Mouse (Mus musculus) heart, postnatal 4 days (tissue): ENCODE results near the gene Eif4a1. TPM values are rescaled to one million over a fixed set of nuclear protein-coding genes. Genes with fewer than 3 reads are reported as not detected.
"Not testable (repeated sequence)": the region's sequence is repeated elsewhere in the genome, so short reads cannot be mapped to it uniquely, and the experiment has no call there.

Experiments
- DNase-seq: peaks from one replicate; pipeline ENCODE4 v3.0.0; 2021
- microRNA-seq, 2 experiments: library from miRNA; unstranded; fragments of <30 nt; microRNA quantifications; one replicate each; pipeline ENCODE4 v1.2.0; 2021 to 2022
- total RNA-seq, 2 experiments: library from RNA; stranded (reverse); gene quantifications; 2 replicates each; pipeline ENCODE4 v1.2.3; 2021

Gene Eif4a1
- total RNA-seq, 2 experiments from 2014 or later = 535 to 537 TPM

DNA sequence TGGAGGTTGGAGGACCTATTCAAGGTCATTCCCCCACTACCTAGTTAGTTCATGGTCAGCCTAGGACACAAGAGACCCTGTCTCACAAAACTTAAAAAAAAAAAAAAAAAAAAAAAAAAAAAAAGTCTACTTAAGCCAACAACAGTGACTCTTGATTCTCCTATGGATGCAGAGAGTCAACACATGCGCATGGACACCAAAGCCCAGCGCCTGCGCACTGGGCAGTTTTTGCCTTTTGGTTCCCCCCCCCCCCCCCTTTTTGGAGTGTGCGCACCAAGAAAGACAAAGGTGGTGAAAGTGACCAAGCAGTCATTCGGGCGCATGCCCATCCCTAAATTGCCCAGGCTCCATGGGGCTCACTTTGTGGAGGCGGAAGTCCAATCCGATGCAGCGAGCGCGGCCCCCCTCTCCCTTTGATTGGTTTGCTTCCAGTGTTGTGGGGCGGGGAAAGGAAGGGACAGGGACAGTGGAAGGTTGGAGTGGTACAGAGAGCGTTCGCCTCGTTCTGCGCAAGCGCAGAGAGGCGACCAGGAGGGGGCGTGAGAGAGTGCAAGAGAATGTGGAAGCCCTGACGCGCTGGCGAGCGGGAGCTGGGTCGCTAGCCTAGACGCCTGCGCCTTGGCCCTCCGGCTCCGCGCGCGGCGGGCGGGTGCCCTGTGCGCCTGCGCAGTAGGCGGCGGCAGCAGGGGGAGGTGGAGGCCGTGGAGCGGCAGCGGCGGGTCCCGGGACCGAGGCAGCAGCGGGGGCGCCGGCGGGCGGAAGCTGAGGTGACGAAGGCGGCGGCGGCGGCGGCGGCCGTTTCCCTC is 39.7 kb downstream of the Eif4a1 start, which contains the start of gene Fxr2:
TSS of gene Fxr2 (plus strand) at position 707 of the 806 bp plus-strand sequence.
- DNase-seq = peak; percentile 100

GRCm38 (mm10) chr11:69629802-69630201 is 42.4 kb downstream of the Eif4a1 start:
- DNase-seq = no peak

DNA sequence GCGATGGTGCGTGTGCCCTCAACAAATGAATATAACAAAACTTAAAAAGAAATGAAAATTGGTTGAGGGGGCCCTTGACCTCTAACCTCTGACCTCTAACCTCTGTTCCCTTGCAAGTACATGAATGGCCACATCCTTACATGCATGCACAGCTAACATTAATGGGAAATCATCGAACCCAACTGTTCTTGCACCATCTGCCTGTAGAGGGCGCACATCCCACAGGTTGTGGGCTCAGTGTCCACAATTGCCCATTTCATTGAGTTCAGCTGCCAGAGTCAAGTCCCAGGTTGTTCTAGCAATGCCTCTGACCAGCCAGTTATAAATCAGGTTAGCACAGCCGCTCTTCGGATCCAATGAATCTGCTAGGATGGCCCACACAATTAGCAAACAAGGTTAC is 43.9 kb downstream of the Eif4a1 start:
- DNase-seq = peak; percentile 78

DNA sequence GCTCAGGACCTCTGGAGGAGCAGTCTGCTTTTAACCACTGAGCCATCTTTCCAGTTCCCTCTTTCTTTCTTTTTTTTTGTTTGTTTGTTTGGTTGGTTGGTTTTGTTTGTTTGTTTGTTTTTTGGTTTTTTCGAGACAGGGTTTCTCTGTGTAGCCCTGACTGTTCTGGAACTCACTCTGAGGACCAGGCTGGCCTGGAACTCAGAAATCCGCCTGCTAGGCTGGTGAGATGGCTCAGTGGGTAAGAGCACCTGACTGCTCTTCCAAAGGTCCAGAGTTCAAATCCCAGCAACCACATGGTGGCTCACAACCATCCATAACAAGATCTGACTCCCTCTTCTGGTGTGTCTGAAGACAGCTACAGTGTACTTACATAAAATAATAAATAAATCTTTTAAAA is 47.9 kb downstream of the Eif4a1 start:
- DNase-seq = not testable (repeated sequence)

- DNase-seq = no peak
Measured at GRCm38 (mm10) chr11:69623006-69623405, 49.2 kb downstream of the Eif4a1 start.

DNA sequence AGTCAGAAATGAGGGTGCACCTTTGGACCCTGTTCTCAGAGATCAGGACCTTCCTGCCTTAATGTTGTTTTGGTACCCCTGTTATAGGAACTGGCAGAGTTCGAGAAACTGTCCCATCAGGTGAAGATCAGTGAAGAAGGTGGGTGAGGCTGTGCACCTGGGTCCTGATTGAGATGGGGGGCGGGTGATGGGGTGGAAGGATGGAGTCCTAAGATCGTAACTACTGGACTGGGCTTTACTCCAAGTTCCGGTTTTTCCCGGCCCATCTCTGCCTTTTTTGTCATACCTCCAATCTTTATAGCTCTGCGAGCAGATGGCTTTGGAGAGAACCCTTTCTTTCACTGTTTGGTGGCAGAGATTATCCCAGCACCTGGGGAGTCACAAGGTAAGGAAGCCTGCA is 49.8 kb downstream of the Eif4a1 start:
- no peak for DNase-seq

GRCm38 (mm10) chr11:69621571-69622268 is 50.5 kb downstream of the Eif4a1 start, which contains the start of gene Sat2:
Gene Sat2, plus strand, starts transcription at chr11:69622024.
- DNase-seq = peak; percentile 63

DNA sequence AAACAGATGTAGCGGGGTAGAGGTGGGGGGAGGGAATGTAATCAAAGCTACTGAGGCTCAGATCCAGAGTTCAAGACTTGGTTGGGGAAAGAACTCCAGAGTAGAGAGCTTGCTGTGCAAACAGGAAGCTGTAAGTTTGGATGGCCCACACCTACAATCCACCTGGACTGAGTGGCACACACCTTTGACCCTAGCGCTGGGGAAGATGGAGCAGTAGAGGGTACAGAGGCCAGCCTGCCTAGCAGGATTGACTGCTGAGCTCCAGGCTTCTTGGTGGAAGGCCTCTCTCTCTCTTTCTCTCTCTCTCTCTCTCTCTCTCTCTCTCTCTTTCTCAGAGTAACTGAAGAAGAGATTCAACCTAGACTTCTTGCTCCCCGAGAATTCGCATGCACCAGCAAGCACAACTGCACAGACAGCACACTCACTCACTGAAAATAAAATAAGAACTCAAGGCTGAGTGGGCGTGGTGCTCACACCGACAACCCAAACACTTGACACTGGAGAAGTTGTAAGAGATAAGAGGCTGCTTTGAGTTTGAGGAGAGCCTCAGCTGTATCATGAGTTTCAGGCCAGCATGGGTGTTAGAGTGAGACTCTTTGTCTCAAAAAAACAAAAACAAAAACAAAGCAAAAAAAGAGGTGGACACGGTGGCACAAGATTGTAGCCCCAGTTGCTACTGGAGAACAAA is 51.7 kb downstream of the Eif4a1 start:
- no peak for DNase-seq

GRCm38 (mm10) chr11:69617805-69618204 is 54.4 kb downstream of the Eif4a1 start, which contains the start of gene Shbg:
Gene Shbg, minus strand, starts transcription at chr11:69617905.
- no peak for DNase-seq

Small RNA genes lying within 50 kb of the gene (microRNA-seq; reads per million reads assigned to microRNA genes)
- gene Mir1934 = 4.1 to 8.0 reads per million in 2 experiments
- gene Mir467f = 0 reads per million in 2 experiments

Other genes with a start within 250 kb of the Eif4a1 start
- gene Dnah2, start 123.3 kb downstream of the Eif4a1 start, total RNA-seq = under 1 TPM; 0.20 to 0.50 TPM
- gene Efnb3, start 112.2 kb downstream of the Eif4a1 start, total RNA-seq = 100 to 1,000 TPM in 1 of 2 experiments, 10 to 100 TPM in 1; 98.5 to 117 TPM
- gene Wrap53, start 92.2 kb downstream of the Eif4a1 start, total RNA-seq = 1 to 10 TPM; 5.8 to 7.0 TPM
- 10 to 100 TPM; 41.6 to 46.1 TPM for gene Trp53, start 92.1 kb downstream of the Eif4a1 start, total RNA-seq
- 10 to 100 TPM; 27.0 to 29.1 TPM for gene Atp1b2, start 66.5 kb downstream of the Eif4a1 start, total RNA-seq
- not detected for gene Shbg, start 54.5 kb downstream of the Eif4a1 start, total RNA-seq
- 1 to 10 TPM; 5.3 to 6.7 TPM for gene Sat2, start 50.4 kb downstream of the Eif4a1 start, total RNA-seq
- gene Fxr2, start 39.4 kb downstream of the Eif4a1 start, total RNA-seq = 10 to 100 TPM; 81.4 to 83.6 TPM
- not detected for gene Sox15, start 17.1 kb downstream of the Eif4a1 start, total RNA-seq
- gene Mpdu1, start 9.8 kb downstream of the Eif4a1 start, total RNA-seq = 10 to 100 TPM; 34.3 to 36.3 TPM
- gene Cd68, start 6.3 kb downstream of the Eif4a1 start, total RNA-seq = 1 to 10 TPM; 4.0 to 6.0 TPM
- gene Senp3, start 9.7 kb upstream of the Eif4a1 start, total RNA-seq = 10 to 100 TPM; 58.0 to 61.3 TPM
- gene Tnfsf13, start 13.4 kb upstream of the Eif4a1 start, total RNA-seq = 1 to 10 TPM; 2.3 to 2.6 TPM
- gene Tnfsf12, start 23.4 kb upstream of the Eif4a1 start, total RNA-seq = 10 to 100 TPM; 13.7 to 16.4 TPM
- gene Tnfsfm13, start 23.7 kb upstream of the Eif4a1 start, total RNA-seq = 1 to 10 TPM; 1.9 to 3.0 TPM
- 10 to 100 TPM; 53.7 TPM for gene Polr2a, start 86.2 kb upstream of the Eif4a1 start, total RNA-seq
- not detected for gene Slc35g3, start 89.5 kb upstream of the Eif4a1 start, total RNA-seq
- 10 to 100 TPM; 34.1 to 36.8 TPM for gene Zbtb4, start 93.5 kb upstream of the Eif4a1 start, total RNA-seq
- 1 to 10 TPM; 3.1 to 5.1 TPM for gene Chrnb1, start 123.5 kb upstream of the Eif4a1 start, total RNA-seq
- gene Fgf11, start 129.4 kb upstream of the Eif4a1 start, total RNA-seq = 1 to 10 TPM; 3.1 to 3.7 TPM
- gene Tmem102, start 133.2 kb upstream of the Eif4a1 start, total RNA-seq = under 1 TPM; 0.60 to 0.92 TPM
- not detected for gene Gm39566, start 142.9 kb upstream of the Eif4a1 start, total RNA-seq
- not detected for gene Spem2, start 146.0 kb upstream of the Eif4a1 start, total RNA-seq
- gene Spem1, start 149.8 kb upstream of the Eif4a1 start, total RNA-seq = not detected
- gene Nlgn2, start 165.4 kb upstream of the Eif4a1 start, total RNA-seq = 10 to 100 TPM; 11.0 to 11.6 TPM
- gene Tmem256, start 166.1 kb upstream of the Eif4a1 start, total RNA-seq = 100 to 1,000 TPM; 143 to 166 TPM
- 10 to 100 TPM; 59.7 to 59.9 TPM for gene Plscr3, start 174.0 kb upstream of the Eif4a1 start, total RNA-seq
- gene Tnk1, start 186.3 kb upstream of the Eif4a1 start, total RNA-seq = not detected
- not detected for gene Tmem95, start 205.6 kb upstream of the Eif4a1 start, total RNA-seq
- 1 to 10 TPM; 3.3 TPM for gene Kctd11, start 209.0 kb upstream of the Eif4a1 start, total RNA-seq
- gene Acap1, start 223.1 kb upstream of the Eif4a1 start, total RNA-seq = 1 to 10 TPM; 2.8 to 3.2 TPM
- 1 to 10 TPM; 5.2 to 6.2 TPM for gene 2810408A11Rik, start 228.6 kb upstream of the Eif4a1 start, total RNA-seq
- gene Neurl4, start 228.6 kb upstream of the Eif4a1 start, total RNA-seq = 10 to 100 TPM; 45.8 to 48.5 TPM
- 10 to 100 TPM; 29.6 to 33.0 TPM for gene Gps2, start 241.5 kb upstream of the Eif4a1 start, total RNA-seq
- gene Eif5a, start 249.5 kb upstream of the Eif4a1 start, total RNA-seq = 100 to 1,000 TPM; 550 to 556 TPM